Mouse (Mus musculus) lung, postnatal 0 days (tissue): ENCODE results near the gene Tyk2. TPM values are rescaled to one million over a fixed set of nuclear protein-coding genes. Genes with fewer than 3 reads are reported as not detected.

Experiments used
- ATAC-seq: fragments of 200-750 bp; cut with Nextera tagmentation; 2 replicates; pipeline ENCODE4 v1.8.0; 2017; ENCODE audit warnings: moderate library complexity
- DNase-seq: peaks from one replicate; pipeline ENCODE4 v3.0.0-alpha.2; 2016; ENCODE audit warnings: low spot score
- H3K27ac ChIP-seq: fragments of 300-500 bp; sonication (generic); 2 replicates; pipeline ENCODE4 v1.5.1; 2014; ENCODE audit warnings: antibody characterized with exemption, mild to moderate bottlenecking, low read length, mixed read lengths
- H3K27me3 ChIP-seq: fragments of 300-500 bp; sonication (generic); replicated peaks from 2 replicates; pipeline ENCODE4 v1.6.1; 2014; ENCODE audit warnings: low read length, mixed read lengths; ENCODE audit not compliant: insufficient read depth
- H3K36me3 ChIP-seq: fragments of 300-500 bp; sonication (generic); 2 replicates; pipeline ENCODE4 v1.6.1; 2014; ENCODE audit warnings: low read length, mixed read lengths; ENCODE audit not compliant: insufficient read depth
- H3K4me1 ChIP-seq: fragments of 300-500 bp; sonication (generic); 2 replicates; pipeline ENCODE4 v1.6.1; 2014; ENCODE audit warnings: antibody characterized with exemption, low read depth, low read length, mixed read lengths; ENCODE audit not compliant: insufficient read depth
- H3K4me2 ChIP-seq: fragments of 300-500 bp; sonication (generic); replicated peaks from 2 replicates; pipeline ENCODE4 v1.6.1; 2014; ENCODE audit warnings: low read depth, mild to moderate bottlenecking, low read length, moderate library complexity, mixed read lengths
- H3K4me3 ChIP-seq: fragments of 300-500 bp; sonication (generic); 2 replicates; pipeline ENCODE4 v1.5.1; 2014; ENCODE audit warnings: low read depth, low read length
- H3K9ac ChIP-seq: fragments of 300-500 bp; sonication (generic); replicated peaks from 2 replicates; pipeline ENCODE4 v1.6.1; 2014; ENCODE audit warnings: low read depth, mild to moderate bottlenecking
- H3K9me3 ChIP-seq: fragments of 300-500 bp; sonication (generic); 2 replicates; pipeline ENCODE4 v1.6.1; 2016; ENCODE audit warnings: low read length, mixed read lengths
- CTCF ChIP-seq: IDR thresholded peaks from 2 replicates; pipeline ENCODE4 v1.5.1; 2016; ENCODE audit warnings: antibody characterized with exemption, mild to moderate bottlenecking
- EP300 ChIP-seq: IDR thresholded peaks from 2 replicates; pipeline ENCODE4 v1.6.1; 2016; ENCODE audit warnings: antibody characterized with exemption, mild to moderate bottlenecking, control low read depth
- WGBS: fragments of 180-500 bp; shearing (Covaris S2); extraction: QIAGEN DNeasy Blood & Tissue Kit; methylation state at CpG from one replicate; pipeline ENCODE4 v1.1.7; 2014; 5-methylcytosine and 5-hydroxymethylcytosine counted together
- polyA plus RNA-seq: library from polyadenylated mRNA; unstranded; fragments of >200 nt; fragmentation: Nextera tagmentation; extraction: Ambion mirVana; gene quantifications from 2 replicates; pipeline ENCODE4 v1.2.1, GENCODE M21; 2015

Gene Tyk2
- polyA plus RNA-seq, 1 experiment from 2014 or later: 10.9 TPM

DNA sequence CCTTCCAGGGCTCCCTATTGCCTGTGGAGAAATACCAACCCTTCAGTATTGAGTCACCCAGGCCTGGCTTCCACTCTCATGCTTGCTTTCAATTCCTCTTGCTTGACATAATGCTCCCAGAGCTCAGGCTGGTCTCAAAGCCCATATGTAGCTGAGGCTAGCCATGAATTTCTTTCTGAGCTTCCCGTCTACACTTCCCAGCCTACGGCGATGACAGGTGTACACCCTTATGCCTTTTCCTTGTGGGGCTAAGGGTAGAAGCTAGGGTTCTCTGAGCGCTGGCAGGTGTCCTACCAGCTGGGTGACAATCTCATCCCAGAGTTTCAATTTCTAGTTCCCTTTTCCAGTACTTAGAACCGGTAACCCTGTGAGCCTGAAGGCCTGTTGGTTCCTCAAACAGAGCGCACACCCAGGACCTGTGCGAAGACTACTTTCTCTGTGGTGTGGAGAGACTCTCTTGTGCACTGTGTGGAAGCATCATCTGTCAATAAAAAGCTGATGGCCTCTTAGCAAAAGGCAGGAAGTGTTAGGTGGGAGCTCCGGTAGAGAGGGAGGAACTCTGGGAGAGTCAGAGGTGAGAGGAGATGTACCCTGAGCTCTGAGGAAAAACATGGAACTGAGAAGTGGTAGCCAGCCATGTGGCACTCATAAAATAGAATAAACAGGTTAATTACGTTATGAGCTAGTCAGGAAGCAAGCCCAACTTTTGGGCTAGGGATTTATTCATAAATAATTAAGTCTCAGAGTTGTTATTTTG lies 5.4 kb downstream of the Tyk2 start:
- DNase-seq: no peak
- 74% methylated on average over 9 of the region's 9 CpGs for WGBS
- no peaks in the 10 kb centered on the region for H3K4me1 ChIP-seq

DNA sequence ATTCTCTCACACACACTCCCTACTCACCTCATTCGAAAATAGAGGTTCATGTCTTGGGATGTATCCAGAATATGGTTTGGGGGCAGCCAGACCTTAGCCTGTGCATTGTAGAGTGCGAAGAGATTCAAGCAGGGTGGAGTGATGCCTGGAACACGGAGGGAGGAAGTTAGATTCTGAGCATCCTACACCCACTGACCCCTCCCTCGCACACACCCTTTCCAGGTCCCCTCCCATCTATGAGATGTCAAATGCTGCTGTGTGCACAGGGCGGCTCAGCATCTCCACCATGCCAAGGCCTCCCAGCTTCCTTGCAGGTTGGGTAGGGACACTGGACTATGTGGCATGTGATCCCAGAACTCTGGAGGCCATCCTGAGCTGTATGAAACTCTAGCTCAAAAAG lies 6.2 kb downstream of the Tyk2 start:
- ATAC-seq: no peak

More for the DNA sequence above, 5.4 kb downstream of the Tyk2 start:
- Histone ChIP-seq H3K9me3 (no peaks in the 10 kb centered on the region), H3K4me2 (no peak overlapping the region), H3K36me3 (peaks cover 11% of the 10 kb centered on the region; the same call in 1 of the 2 replicates), H3K9ac (no peak overlapping the region), H3K27me3 (no peaks in the 10 kb centered on the region), H3K4me3 (no peak overlapping the region), H3K27ac (no peak overlapping the region)
- no peak for ATAC-seq
- no peak for TF ChIP-seq EP300
- no peak for TF ChIP-seq CTCF

DNA sequence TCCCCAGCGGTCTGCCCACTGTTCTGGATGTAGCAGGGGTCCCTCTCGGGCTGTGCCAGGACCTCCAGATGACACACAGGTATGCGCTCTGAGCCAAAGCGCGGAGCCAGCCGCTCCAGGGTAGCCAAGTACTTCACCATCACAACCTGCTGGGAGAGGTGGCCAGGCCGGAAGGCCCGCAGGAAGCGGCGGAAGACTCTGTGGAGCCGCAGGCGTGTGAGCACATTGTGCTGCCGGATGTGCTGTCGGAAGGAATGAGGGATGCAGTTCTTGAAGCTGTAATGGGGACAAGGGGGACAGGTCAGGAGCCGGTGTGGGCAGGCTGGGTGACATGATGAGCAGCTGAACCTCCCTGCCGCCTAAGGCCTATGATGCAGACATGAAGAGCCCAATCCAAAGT lies 9.6 kb downstream of the Tyk2 start:
- WGBS: 87% methylated on average over 16 of the region's 16 CpGs
- H3K36me3 ChIP-seq: 0 out of 2 replicates have a peak, but pooled peaks cover 11% of the 10 kb centered on the region
- no peaks in the 10 kb centered on the region for H3K9me3 ChIP-seq
- H3K4me3 ChIP-seq: no peak overlapping the region
- no peak overlapping the region for H3K9ac ChIP-seq
- H3K4me2 ChIP-seq: no peak overlapping the region
- ATAC-seq: no peak
- DNase-seq: no peak
- no peaks in the 10 kb centered on the region for H3K27me3 ChIP-seq
- no peaks in the 10 kb centered on the region for H3K4me1 ChIP-seq
- TF ChIP-seq EP300: no peak
- no peak for TF ChIP-seq CTCF
- H3K27ac ChIP-seq: no peak overlapping the region

More for the DNA sequence above, 6.2 kb downstream of the Tyk2 start:
- Histone ChIP-seq H3K9ac (no peak overlapping the region), H3K4me2 (no peak overlapping the region), H3K4me1 (no peaks in the 10 kb centered on the region), H3K36me3 (peaks cover 11% of the 10 kb centered on the region; the same call in 1 of the 2 replicates), H3K9me3 (no peaks in the 10 kb centered on the region), H3K27me3 (no peaks in the 10 kb centered on the region), H3K4me3 (no peak overlapping the region), H3K27ac (no peak overlapping the region)
- 79% methylated on average over 5 of the region's 5 CpGs for WGBS
- no peak for TF ChIP-seq EP300
- TF ChIP-seq CTCF: no peak
- DNase-seq: no peak

DNA sequence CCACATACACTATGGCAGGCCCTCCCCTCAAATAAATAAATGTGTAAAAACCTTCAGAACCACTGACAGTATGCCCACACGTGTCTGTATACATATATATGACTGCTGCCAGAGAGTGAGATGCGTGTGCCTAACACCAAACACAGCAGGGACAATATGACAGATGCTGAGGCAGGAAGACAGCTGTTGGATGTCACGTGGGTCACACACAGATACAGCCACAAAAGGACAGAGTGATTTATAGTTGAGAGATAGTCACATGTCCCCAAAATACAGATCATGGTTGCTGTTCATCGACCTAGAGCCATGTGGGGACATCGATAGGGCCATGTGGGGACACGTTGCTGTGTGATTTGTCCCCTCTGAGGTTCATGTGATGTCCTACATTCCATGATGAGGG lies 14.0 kb downstream of the Tyk2 start:
- H3K27ac ChIP-seq: no peak overlapping the region
- H3K27me3 ChIP-seq: no peaks in the 10 kb centered on the region
- H3K9ac ChIP-seq: no peak overlapping the region
- ATAC-seq (no peak), DNase-seq (no peak)
- TF ChIP-seq EP300: no peak
- no peak overlapping the region for H3K4me2 ChIP-seq
- H3K36me3 ChIP-seq: peaks cover 10% of the 10 kb centered on the region
- no peaks in the 10 kb centered on the region for H3K4me1 ChIP-seq
- no peak overlapping the region for H3K4me3 ChIP-seq
- no peaks in the 10 kb centered on the region for H3K9me3 ChIP-seq
- 68% methylated on average over 6 of the region's 6 CpGs for WGBS

DNA sequence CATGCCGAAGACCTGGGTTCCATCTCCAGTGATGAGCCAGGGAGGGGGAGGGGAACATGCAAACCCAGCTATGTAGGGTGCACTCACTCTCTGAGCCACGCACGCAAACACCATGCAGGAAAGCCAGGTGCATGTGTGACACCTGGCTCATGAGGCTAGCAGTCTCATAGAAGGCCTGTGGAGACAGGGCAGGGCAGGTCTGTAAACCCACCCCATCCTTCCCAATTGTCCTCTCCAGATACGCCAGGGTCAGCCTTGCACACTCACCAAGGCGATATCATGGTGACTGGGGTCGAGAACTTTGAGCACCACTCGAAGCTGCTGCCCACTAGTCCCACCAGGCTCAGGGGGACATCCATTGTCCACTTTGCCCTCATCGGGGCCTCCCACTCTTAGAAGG lies 15.9 kb downstream of the Tyk2 start:
- H3K9me3 ChIP-seq: no peaks in the 10 kb centered on the region
- ATAC-seq: no peak
- H3K36me3 ChIP-seq: peaks cover 10% of the 10 kb centered on the region
- no peak overlapping the region for H3K27ac ChIP-seq
- H3K4me1 ChIP-seq: no peaks in the 10 kb centered on the region
- H3K4me3 ChIP-seq: no peak overlapping the region
- no peaks in the 10 kb centered on the region for H3K27me3 ChIP-seq
- no peak for DNase-seq
- TF ChIP-seq CTCF: no peak
- TF ChIP-seq EP300: no peak
- H3K9ac ChIP-seq: no peak overlapping the region
- H3K4me2 ChIP-seq: no peak overlapping the region
- WGBS: 87% methylated on average over 8 of the region's 8 CpGs

DNA sequence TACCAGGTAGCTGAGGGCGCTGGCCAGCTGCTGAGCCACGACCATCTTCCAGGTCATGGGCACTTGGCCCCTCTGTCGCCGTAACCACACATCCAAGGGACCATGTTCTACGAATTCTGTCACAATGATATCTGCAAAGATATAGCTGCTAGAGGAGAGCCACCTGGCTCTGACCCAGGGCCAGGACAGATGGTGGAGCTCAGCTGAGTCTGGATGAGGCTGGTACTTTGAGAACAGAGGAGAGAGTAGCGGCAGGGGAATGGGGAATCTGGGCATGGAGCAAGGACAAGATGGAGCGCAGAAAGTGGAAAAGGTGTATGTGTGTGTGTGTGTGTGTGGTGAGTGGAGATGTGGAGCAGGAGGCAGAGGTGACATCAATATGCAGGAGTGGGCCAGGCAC lies 16.9 kb downstream of the Tyk2 start:
- Histone ChIP-seq H3K4me2 (no peak overlapping the region), H3K4me1 (no peaks in the 10 kb centered on the region), H3K27me3 (no peaks in the 10 kb centered on the region), H3K4me3 (no peak overlapping the region), H3K9ac (no peak overlapping the region), H3K36me3 (peaks cover 10% of the 10 kb centered on the region), H3K9me3 (no peaks in the 10 kb centered on the region), H3K27ac (no peak overlapping the region)
- DNase-seq (no peak), ATAC-seq (no peak)
- TF ChIP-seq CTCF (no peak), EP300 (no peak)
- 79% methylated on average over 7 of the region's 7 CpGs for WGBS

DNA sequence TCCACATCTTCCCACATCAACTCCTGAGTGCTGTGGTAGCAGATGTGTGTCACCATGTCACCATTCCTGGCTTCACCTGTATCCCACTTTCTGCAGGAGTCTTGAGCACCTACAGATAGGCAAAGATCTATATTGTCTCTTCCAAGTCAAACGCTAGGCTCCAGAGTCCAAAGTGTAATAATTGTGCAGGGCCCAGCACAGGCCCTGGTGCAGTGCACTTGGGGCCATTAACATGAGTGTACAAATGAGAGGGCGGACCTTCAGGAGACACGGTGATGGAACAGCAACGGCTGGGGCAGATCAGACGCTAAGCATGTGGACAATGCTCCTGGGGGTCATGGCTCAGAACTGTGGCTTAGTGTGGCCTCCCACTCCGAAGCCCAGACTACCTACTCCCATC lies 17.3 kb downstream of the Tyk2 start:
- Histone ChIP-seq H3K9me3 (no peaks in the 10 kb centered on the region), H3K9ac (no peak overlapping the region), H3K4me1 (no peaks in the 10 kb centered on the region), H3K27me3 (no peaks in the 10 kb centered on the region), H3K4me3 (no peak overlapping the region), H3K36me3 (peaks cover 10% of the 10 kb centered on the region), H3K27ac (no peak overlapping the region), H3K4me2 (no peak overlapping the region)
- no peak for DNase-seq
- no peak for TF ChIP-seq EP300
- TF ChIP-seq CTCF: no peak
- WGBS: 88% methylated on average over 6 of the region's 6 CpGs
- no peak for ATAC-seq
